Comparison of ENCODE assay signal across 8 mouse cellular contexts in genomic region chr1:132040201-132040621, GRCm38 (mm10). TPM values are rescaled to one million over a fixed set of nuclear protein-coding genes. Genes with fewer than 3 reads are reported as not detected.
DNase-seq lines count a peak whose midpoint lies in the region; ATAC-seq lines count a peak whose summit lies in the region.

No protein-coding gene starts in this region.

- H3K4me2 ChIP-seq in limb, embryonic 13.5 days (replicated peaks): no peak overlapping the region

- peaks cover 9% of the 10 kb centered on the region; the same call in 1 of the 2 replicates for H3K36me3 ChIP-seq in limb, embryonic 13.5 days
- H3K36me3 ChIP-seq in midbrain, embryonic 10.5 days: peaks cover 6% of the 10 kb centered on the region

- intact Hi-C loops in heart, postnatal 14 days (cut with DNase I): loop anchor here (2.0 kb wide), 1 partner anchor 31 kb away; no protein-coding TSS in a partner anchor

- ATAC-seq in limb, embryonic 13.5 days (ENCODE audit: low FRiP score, low read depth): no peak

- WGBS in limb, embryonic 13.5 days: 63% methylated on average over 9 of the region's 9 CpGs
- 78% methylated on average over 9 of the region's 9 CpGs for WGBS in midbrain, embryonic 10.5 days

- H3K9ac ChIP-seq in limb, embryonic 13.5 days: no peak overlapping the region

- H3K4me3 ChIP-seq in limb, embryonic 13.5 days: no peak overlapping the region
- no peak overlapping the region for H3K4me3 ChIP-seq in midbrain, embryonic 10.5 days

- peak overlapping the region; percentile 6; the same call in 1 of the 2 replicates for H3K27ac ChIP-seq in limb, embryonic 13.5 days
- no peak overlapping the region for H3K27ac ChIP-seq in midbrain, embryonic 10.5 days (replicated peaks)

- H3K27me3 ChIP-seq in limb, embryonic 13.5 days: no peaks in the 10 kb centered on the region
- no peaks in the 10 kb centered on the region for H3K27me3 ChIP-seq in midbrain, embryonic 10.5 days (ENCODE audit: low read depth, poor library complexity, severe bottlenecking)

- H3K4me1 ChIP-seq in limb, embryonic 13.5 days: peaks cover 7% of the 10 kb centered on the region; the same call in 1 of the 2 replicates
- H3K4me1 ChIP-seq in midbrain, embryonic 10.5 days: no peaks in the 10 kb centered on the region

- DNase-seq in adrenal gland, postnatal 10 days: peak; percentile 25
- DNase-seq in adrenal gland, postnatal 25 days: no peak
- peak; percentile 48 for DNase-seq in adipocyte (ENCODE audit: low spot score)
- DNase-seq in heart, postnatal 14 days: peak; percentile 28 to 33
- DNase-seq in urinary bladder, postnatal 36 days (ENCODE audit: low spot score in 2 of 2): no peak
- DNase-seq in spleen, adult 18-20 months: no peak
- no peak for DNase-seq in midbrain, embryonic 10.5 days (ENCODE audit: low spot score)

- no peaks in the 10 kb centered on the region for H3K9me3 ChIP-seq in limb, embryonic 13.5 days
- no peaks in the 10 kb centered on the region for H3K9me3 ChIP-seq in midbrain, embryonic 10.5 days (replicated peaks)

RNA-seq across cellular contexts. Expression of gene Mfsd4a, which starts 27.7 kb away (rescaled TPM):
- total RNA-seq in adrenal gland, postnatal 10 days (2021): 1 to 10 TPM; 4.1 to 5.4 TPM
- total RNA-seq in adrenal gland, postnatal 25 days (2021): 29.5 and 29.9 TPM in 2 replicates
- 1 to 10 TPM; 1.2 to 1.4 TPM for total RNA-seq in heart, postnatal 14 days (2021)
- 10.3 and 11.0 TPM in 2 replicates for polyA plus RNA-seq in limb, embryonic 13.5 days (2015; fragmentation: Nextera tagmentation; extraction: Ambion mirVana)
- polyA plus RNA-seq in midbrain, embryonic 10.5 days (2016; fragmentation: Nextera tagmentation; extraction: Ambion mirVana): 8.1 and 12.1 TPM in 2 replicates

RNA-seq across cellular contexts. Expression of gene Elk4, which starts 32.8 kb away (rescaled TPM):
- 100 to 1,000 TPM; 115 to 128 TPM for total RNA-seq in adrenal gland, postnatal 10 days (2021)
- total RNA-seq in adrenal gland, postnatal 25 days (2021): 100 and 117 TPM in 2 replicates
- 100 to 1,000 TPM; 105 to 111 TPM for total RNA-seq in heart, postnatal 14 days (2021)
- polyA plus RNA-seq in limb, embryonic 13.5 days (2015; fragmentation: Nextera tagmentation; extraction: Ambion mirVana): 18.0 and 20.2 TPM in 2 replicates
- 12.5 and 13.3 TPM in 2 replicates for polyA plus RNA-seq in midbrain, embryonic 10.5 days (2016; fragmentation: Nextera tagmentation; extraction: Ambion mirVana)

Comparison
In these comparisons a context has a peak if more than half of its experiments do, and no peak if none do; other contexts are left out.
1. DNase-seq: peak in adrenal gland, postnatal 10 days (single experiment), adipocyte (single experiment) and heart, postnatal 14 days (2 of 2); none in adrenal gland, postnatal 25 days (single experiment), urinary bladder, postnatal 36 days (0 of 2), spleen, adult 18-20 months (0 of 2) and midbrain, embryonic 10.5 days (single experiment).